Mouse (Mus musculus) ES-E14 (cell line): Measurements from ENCODE around the gene Thada.

Experiments used
- CHD2 ChIP-seq: IDR thresholded peaks from 2 replicates; pipeline ENCODE4 v1.6.1; 2014; ENCODE audit warnings: mild to moderate bottlenecking, low read depth, low read length, inconsistent platforms
- HCFC1 ChIP-seq: IDR thresholded peaks from 2 replicates; pipeline ENCODE4 v1.6.1; 2012; ENCODE audit warnings: low read length, inconsistent platforms, borderline replicate concordance; ENCODE audit not compliant: insufficient read depth
- MAFK ChIP-seq: IDR thresholded peaks from 2 replicates; pipeline ENCODE4 v1.6.1; 2014; ENCODE audit warnings: mild to moderate bottlenecking, low read depth, low read length, inconsistent platforms; ENCODE audit not compliant: insufficient read depth
- ZC3H11A ChIP-seq: IDR thresholded peaks from 2 replicates; pipeline ENCODE4 v1.6.1; 2012; ENCODE audit warnings: low read depth, mild to moderate bottlenecking, inconsistent platforms, low read length, borderline replicate concordance
- ZNF384 ChIP-seq: IDR thresholded peaks from 2 replicates; pipeline ENCODE4 v1.6.1; 2012; ENCODE audit warnings: low read depth, low read length, inconsistent platforms

- TF ChIP-seq ZNF384: no peak
- no peak for TF ChIP-seq ZC3H11A
- TF ChIP-seq CHD2: no peak
- TF ChIP-seq MAFK: no peak
- TF ChIP-seq HCFC1: no peak
These were observed 232.2 kb downstream of the Thada start for GRCm38 (mm10) chr17:84233758-84234157.
